Mouse (Mus musculus): ENCODE data around the gene Slco1a6.

GRCm38 (mm10) chr6:142047689-142048088 lies 160.6 kb downstream of the Slco1a6 start:
- TF ChIP-seq CTCF (IDR thresholded peaks at IDR 0.05; ENCODE audit: low read depth), result no peak
- TF ChIP-seq EP300 (IDR thresholded peaks at IDR 0.05; ENCODE audit: low read depth), result no peak
